Mouse (Mus musculus): ENCODE data around the gene Afap1.

DNA sequence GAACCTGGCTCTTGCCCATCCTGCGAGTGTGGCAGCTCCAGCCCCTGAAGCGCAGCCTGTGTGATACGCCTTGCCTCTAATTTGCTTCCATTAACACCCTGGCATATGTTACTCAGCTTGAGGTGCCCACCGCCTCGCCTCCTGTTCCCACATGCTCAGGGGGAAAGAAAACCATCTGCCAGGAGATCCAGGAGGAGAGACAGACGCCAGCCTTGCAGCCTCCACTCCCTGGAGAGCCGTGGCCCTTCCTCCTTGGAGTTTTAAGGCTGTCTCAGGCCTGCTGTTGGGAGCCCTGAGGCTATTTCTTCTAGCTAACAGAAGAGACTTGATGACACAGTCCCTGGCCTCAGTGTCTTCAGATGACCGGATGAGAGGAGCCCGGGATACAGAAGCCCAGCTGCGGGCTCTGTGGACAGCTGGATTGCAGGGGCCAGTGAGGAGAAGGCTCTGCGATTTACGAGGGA lies 32.1 kb downstream of the Afap1 start:
- TF ChIP-seq EP300 (IDR thresholded peaks at IDR 0.05; ENCODE audit: insufficient read depth, low read depth, low read length): no peak
- no peak for TF ChIP-seq CTCF (IDR thresholded peaks at IDR 0.05; ENCODE audit: low read depth, low read length)

Data from ES-Bruce4 (cell line).